Mouse (Mus musculus): ENCODE measurements around the gene Pigk.

The Pigk gene

DNA sequence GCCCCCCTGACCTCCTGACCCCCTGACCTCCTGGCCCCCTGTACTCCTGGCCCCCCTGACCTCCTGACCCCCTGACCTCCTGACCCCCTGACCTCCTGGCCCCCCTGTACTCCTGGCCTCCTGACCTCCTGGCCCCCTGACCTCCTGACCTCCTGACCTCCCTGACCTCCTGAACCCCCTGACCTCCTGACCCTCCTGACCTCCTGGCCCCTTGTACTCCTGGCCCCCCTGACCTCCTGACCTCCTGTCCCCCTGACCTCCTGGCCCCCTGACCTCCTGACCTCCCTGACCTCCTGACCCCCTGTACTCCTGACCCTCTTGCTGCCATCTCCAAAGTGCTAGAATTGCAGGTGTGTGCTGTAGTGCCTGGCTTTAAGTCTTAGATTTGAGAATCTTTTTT lies 19.6 kb downstream of the Pigk start:
- DNase-seq: no peak

DNA sequence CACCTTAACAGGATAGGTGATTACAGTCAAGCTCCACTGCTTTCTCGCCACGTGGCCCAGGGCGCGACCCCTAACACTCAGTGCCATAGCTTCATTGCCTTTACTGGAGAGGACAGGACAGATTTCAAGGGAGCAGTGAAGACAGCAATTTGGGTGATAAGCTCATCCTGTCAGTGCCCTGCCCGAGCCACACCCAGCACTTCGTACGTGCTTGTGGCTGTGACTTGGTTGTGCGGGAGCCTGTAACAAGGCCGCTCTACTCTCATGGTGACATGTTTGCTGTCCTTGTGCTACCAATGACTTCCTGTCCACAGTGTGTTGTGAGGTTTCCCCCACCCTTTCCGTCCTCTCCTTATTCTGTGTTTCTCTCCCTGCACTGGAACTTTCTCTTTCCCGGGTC lies 20.2 kb downstream of the Pigk start:
- DNase-seq: no peak

- no peak for DNase-seq
These were observed 21.8 kb downstream of the Pigk start for GRCm38 (mm10) chr3:152735601-152736250.

GRCm38 (mm10) chr3:152744301-152744700 lies 30.4 kb downstream of the Pigk start:
- no peak for DNase-seq

GRCm38 (mm10) chr3:152745611-152746010 lies 31.7 kb downstream of the Pigk start:
- DNase-seq: peak; percentile 39 to 48

DNA sequence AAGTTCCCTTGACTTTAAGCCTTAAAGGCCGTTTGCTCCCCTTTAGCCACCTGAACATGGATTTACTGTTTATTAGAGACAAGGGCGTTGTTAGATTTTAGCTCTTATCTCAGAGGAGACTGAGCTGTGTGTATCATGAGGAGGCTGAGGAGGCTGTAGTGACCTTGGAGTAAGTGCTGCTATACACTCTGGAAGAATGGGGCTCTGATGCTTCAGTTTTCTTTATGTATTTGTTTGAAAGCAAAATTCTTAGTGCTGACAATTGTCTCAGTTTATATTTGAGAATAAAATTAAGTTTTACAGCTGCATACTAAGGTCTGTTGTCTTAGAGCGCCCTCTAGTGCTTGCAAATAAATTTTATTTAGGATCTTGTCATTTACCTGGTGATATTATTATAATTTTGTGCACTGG lies 35.6 kb downstream of the Pigk start:
- DNase-seq: peak in 1 of 2 experiments; percentile 49

DNA sequence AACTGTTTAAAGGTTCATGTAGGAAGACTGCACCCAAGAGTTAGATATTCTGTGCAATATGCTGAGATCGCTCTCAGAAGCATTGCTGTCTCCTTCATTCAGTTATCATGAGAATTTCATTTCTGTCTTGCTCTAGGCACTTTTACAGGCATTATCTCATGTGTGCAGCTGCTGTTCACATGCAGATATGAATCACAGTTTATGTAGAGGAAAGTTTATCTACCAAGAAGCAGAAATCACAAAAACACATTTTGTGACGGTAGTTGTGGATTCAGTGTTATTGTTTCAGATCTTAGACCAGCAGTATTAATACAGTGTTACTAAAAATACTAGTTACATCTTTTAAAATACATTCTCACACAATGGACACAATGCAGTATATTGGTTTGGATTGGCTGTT lies 36.0 kb downstream of the Pigk start:
- no peak for DNase-seq

- no peak for DNase-seq
These were observed 39.0 kb downstream of the Pigk start for GRCm38 (mm10) chr3:152752911-152753310.

- DNase-seq: no peak
These were observed 39.4 kb downstream of the Pigk start for GRCm38 (mm10) chr3:152753345-152753744.

DNA sequence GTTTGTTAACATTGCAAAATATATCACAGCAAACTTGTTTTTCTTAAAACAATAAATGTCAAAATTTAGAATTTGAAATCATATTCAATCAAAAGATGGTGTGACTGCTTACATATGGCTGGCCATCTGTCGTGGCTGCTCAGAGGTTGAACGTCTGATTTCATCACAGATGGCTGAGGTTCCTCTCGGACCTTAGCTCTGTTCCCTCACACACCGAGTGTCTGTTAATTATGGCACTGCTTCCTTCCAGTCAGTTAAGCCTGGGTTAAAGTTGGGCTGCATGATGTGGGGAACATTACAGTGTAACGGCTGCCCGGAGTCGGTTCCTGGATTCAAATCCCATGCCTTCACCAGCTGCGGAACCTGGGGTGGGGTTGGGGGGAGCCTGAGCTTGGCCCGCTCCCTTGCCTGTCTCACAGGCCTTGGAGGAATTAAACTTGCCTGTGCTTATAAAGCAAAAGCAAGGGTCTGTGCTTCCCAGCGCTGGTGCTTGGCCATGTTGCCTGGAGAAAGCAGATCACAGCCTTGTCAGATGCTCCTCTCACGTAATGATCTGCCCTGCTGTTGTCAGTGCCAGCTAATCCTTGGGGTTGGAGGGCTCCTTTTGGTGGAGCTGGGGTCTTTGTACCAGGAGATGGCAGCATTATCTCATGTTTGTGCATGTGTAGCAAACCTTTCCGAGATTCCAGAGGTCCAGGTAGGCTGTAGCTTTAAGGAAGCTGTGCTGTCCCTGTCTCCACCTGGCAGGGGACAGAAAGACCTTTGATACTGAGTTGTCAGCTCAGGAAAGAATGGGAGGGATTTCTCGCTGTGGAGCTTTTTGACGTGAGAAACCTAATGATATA lies 40.2 kb downstream of the Pigk start:
- DNase-seq: peak; percentile 57 to 60

DNA sequence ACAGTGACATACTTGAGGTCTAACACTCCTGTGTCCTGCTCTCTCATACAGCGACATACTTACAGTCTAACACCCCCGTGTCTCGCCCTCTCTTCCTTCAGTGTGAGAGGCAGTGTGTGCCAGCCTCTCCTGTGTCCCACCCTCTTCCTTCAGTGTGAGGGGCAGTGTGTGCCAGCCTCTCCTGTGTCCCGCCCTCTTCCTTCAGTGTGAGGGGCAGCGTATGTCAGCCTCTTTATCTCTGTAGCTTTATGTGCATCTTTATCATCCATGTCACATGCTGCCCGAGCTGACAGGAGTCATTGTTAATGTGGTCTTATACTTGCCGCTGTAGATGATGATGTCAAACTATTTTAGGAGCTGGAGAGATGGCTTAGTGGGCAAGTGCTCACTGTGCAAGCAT lies 41.6 kb downstream of the Pigk start:
- no peak for DNase-seq

DNA sequence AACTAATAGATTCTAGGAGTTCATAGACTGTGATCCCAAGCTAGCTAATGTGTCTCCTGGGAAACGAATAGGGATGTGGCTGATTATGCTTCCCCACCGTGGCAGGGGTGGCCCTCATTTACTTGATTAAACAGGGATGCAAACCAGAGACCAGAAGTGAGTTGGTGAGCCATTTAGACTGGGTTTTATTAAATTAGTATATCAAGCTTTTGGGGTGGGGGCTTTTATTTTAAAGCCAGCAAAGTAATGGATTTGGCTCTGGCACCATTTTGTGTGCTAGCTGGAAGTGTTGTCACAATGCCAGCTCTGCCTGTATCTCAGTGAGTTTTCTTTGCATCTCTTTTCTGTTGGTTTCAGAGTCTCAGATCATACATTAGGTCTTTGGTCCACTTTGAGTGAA lies 43.0 kb downstream of the Pigk start:
- no peak for DNase-seq

DNA sequence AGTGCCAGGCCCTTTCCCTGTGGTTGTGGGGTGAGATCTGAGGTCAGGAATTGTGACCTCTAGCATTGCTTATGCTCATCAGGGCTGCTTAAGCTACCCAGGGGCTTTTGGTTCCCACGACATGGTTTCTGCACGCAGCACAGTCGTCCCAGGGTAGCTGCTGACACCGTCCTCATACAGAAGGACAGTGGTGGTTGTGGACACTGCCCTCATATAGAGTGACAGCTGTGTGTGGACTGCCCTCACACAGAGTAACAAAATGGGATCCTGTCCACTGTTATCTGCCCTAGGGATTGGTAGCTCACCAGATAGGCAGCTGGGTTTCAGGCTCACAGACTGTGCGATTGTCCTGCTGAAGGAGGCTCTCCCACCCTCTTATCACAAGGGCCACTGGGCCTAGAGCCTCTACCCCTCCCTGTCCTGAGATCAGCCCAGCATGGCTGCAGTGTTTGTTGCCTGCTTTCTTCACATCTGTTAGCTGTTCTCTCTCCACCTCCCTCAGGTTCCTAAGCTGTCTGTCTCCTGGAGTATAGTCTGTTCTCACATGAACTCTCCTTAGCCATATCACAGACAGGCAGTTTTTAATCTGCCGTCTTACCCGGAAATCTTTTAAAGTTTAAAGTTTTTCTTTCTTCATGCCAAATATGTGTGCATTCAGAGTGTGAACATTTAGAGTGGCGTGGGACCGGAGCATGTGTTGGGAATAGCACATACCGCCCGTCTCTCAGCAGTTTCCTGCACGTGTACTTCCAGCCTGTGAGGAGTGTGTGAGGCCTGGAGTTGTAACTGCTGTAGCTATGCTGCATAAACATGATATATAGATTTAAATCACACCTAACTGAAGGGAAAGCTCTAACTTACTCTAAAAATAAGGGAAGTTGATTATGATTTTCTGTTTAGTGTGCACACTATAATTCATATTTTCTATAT lies 43.8 kb downstream of the Pigk start:
- no peak for DNase-seq

DNA sequence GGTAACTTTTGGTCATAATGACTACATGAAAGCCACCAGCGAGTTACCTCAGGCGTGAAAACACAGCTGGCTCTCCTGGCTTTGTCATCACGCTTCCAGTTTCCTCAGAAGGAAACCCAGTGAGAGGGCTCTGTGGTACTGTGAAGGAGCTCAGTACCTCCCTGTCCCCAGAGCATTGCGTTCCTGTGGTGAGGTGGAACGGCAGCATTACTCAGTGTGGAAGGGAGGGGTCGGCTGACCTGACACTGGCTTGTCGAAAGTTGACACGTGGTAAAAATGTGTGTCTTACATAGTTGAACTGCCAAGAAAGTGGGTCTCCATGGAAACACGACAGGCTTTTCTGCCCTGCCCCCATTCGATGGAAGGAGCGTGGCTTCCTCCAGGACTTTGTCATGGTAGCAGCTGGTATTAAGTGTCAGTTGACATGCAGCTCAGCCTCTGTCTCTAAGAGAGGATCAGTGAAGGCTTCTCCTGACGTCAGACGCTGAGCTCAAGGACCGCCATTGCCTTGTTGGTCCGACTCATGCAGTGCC lies 44.7 kb downstream of the Pigk start:
- no peak for DNase-seq

DNA sequence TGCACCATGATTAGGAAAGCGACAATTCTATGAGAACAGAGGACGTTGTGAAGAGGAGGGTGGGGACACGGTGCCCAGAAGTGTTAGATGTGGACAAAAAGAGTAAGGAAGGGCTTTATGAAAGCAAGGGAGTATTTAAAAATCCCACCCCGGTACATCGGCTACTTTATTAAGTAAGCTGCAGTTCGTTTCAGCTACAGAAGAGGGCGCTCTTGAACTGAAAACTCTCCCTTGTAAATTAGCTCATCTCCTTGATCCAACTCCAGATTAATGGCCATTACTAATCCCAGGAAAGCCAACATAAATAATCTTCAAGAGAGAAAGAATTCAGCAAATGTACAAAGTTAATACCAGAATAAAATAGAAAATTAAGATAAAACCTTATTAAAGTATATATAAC lies 47.2 kb downstream of the Pigk start:
- DNase-seq: peak; percentile 35 to 60

- no peak for DNase-seq
These were observed 47.8 kb downstream of the Pigk start for GRCm38 (mm10) chr3:152761661-152762060.

DNA sequence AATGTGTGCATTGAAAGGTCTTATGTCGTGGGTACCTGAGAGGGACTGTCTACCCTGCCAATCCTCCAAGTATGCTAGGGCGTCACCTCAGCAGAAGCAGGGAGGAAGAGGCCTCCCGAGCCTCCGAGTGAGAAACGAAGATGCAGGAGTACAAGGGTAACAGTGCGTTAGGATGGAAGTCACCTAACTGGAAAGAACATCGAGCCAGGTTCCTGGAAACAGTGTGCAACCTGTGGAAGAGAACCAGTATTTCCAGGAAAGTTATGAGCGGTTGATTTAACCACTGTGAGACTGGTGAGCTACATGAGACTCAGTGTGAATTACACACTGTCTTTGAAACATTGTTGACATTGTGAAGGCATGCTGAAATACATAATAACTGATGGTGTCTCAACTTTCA lies 48.4 kb downstream of the Pigk start:
- no peak for DNase-seq

GRCm38 (mm10) chr3:152763139-152763882 lies 49.4 kb downstream of the Pigk start:
- peak in 1 of 2 experiments; percentile 11 for DNase-seq

- no peak for DNase-seq
These were observed 50.8 kb downstream of the Pigk start for GRCm38 (mm10) chr3:152764516-152765312.

GRCm38 (mm10) chr3:152767485-152767884 lies 53.6 kb downstream of the Pigk start:
- no peak for DNase-seq

DNA sequence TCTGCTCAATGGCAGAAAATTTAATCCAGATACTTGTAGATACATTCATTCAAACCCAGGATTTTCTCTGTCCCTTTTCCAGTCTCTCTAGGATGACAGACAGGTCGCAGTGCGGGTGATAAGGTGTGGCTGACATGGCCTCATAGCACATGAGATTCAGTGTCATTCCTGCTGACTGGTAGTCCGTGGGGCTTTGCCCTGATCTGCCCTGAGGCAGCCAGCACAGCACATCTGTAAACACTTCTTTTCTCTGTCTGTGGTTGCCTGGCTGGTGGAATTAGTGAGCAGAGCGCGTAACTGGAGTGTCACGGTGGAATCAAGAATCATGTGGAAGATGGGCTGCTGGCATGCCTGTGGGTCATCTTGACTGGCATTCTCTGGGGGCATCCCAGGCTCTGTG lies 56.2 kb downstream of the Pigk start:
- DNase-seq: no peak
